Mouse (Mus musculus): Measurements from ENCODE around the gene 9130230L23Rik.
"Not testable (repeated sequence)": the region's sequence is repeated elsewhere in the genome, so short reads cannot be mapped to it uniquely, and the experiment has no call there.

9130230L23Rik gene

DNA sequence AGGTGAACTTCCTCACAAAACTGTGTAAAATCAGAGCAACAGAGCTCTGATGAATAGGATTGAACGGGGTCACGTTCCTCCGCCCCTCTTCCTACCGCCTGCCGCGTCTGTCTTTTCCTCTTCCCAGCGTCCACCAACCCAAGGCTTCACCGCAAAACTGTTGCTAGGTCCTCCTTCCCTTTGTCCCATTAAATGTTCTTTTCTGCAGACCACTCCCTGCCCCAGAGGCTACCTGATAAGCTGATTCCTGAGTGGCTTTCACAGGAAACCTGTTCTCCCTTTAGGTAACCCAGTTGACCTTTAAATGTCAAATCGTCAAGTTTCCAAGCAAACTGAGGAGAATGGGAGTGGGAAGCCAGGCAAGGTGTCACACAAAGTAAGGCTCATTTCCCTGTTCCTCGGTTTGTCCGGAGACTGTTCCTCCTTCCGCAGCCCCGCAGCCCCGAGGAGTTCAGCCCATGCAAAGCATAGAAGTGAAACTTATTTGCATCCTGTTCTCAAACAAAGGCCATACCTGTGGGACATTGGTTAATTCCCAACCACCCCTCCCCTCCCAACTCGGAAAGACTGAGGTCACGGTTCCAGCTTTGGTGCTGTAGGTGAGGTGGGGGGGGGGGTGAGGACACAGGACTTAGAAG is 1.1 kb upstream of the 9130230L23Rik start:
- DNase-seq (ENCODE audit: low spot score in 2 of 2): no peak

GRCm38 (mm10) chr5:66001232-66001631 is 2.9 kb downstream of the 9130230L23Rik start:
- DNase-seq (ENCODE audit: low spot score in 2 of 2): no peak

- DNase-seq (ENCODE audit: low spot score in 2 of 2): no peak
Measured at GRCm38 (mm10) chr5:66000567-66001125, 3.4 kb downstream of the 9130230L23Rik start.

DNA sequence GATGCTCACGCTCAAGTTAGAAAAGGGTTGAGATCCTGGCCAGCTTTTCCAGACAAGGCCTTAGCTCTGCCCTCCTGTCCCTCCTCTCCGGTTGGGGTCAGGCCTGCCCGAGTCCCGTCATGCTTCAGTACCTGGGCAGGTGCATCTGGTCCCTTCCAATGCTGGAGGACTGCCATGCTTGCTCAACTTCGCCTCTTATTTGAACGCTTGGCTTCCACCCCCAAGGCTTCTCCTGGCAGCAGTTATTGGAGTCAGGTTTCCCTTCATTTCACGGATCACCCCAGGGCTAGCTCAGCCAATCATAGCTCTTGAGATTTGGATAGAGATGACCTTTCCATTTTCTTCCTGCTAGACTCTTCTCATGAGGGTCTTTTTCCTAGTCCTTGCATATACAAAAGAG is 4.0 kb downstream of the 9130230L23Rik start:
- no peak for DNase-seq (ENCODE audit: low spot score in 2 of 2)

DNA sequence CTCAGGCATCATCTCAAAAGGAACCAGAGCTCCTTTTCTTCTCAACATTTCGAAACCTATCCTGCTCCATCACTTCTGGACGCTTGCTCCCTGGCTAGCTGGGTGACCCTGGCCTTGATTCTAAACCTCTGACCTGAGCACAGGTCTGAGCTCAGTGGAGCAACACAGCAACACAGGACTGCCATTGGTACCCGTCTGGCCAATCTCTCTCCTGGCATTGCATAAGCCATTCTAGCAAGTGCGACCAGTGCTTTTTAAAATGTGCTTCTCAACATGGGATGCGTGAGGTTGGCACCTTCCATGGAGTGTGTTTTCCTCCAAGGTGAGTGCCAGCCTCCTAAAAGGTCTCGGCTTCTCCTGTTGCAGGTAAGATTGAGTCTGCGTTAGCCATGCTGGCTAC is 5.0 kb downstream of the 9130230L23Rik start:
- no peak for DNase-seq (ENCODE audit: low spot score in 2 of 2)

GRCm38 (mm10) chr5:65997813-65998212 is 6.3 kb downstream of the 9130230L23Rik start:
- no peak for DNase-seq (ENCODE audit: low spot score in 2 of 2)

GRCm38 (mm10) chr5:65994643-65995042 is 9.4 kb downstream of the 9130230L23Rik start:
- DNase-seq (ENCODE audit: low spot score in 2 of 2): no peak

DNA sequence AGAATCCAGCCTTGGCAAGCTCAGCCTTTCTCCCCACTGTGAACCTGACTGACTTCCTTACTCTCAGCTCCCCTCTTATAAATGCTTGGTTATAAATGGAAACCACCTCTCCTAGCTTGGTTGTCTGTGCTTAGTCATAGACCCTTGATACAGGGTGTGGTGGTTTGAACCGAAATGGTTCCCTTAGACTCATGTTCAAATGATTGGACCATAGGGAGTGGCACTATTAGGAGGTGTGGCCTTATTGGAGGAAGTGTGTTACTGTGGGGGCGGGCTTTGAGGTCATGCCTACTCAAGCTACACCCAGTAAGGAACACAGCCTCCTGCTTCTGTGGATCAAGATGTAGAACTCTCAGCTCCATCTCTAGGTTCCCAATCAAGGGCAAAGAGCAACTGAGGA is 12.9 kb downstream of the 9130230L23Rik start:
- DNase-seq (ENCODE audit: low spot score in 2 of 2): no peak

DNA sequence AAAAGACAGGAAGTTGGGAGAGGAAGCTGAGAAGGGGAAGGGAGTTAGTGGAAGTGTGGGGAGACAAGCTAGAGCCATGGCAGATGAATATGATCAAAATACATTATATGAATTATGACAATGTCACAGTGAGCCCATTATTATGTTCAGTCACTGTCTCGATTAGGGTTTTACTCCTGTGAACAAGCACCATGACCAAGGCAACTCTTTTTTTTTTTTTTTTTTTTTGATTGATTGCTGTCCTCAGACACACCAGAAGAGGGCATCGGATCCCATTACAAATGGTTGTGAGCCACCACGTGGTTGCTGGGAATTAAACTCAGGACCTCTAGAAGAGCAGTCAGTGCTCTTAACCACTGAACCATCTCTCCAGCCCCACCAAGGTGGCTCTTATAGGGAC is 17.1 kb downstream of the 9130230L23Rik start:
- not testable (repeated sequence) for DNase-seq (ENCODE audit: low spot score in 2 of 2)

DNA sequence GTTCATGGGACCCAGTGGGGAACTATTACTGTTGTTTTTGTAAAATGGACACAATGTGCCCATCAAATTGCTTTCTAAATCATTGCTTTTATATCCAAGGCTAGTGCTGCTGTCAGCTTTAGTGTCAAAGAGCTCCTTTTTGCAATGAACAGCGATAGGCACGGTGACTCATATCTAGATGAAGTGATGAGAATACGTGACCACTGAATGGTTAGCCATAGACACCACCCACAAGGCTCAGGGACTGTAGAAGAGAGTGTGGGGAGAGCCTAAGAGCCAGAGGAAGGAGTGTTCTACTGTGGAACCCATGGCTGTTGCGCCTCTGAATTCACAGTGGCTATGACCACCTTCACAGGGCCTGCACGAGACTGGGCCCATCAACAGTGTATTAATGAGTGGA is 17.7 kb downstream of the 9130230L23Rik start:
- no peak for DNase-seq (ENCODE audit: low spot score in 2 of 2)

DNA sequence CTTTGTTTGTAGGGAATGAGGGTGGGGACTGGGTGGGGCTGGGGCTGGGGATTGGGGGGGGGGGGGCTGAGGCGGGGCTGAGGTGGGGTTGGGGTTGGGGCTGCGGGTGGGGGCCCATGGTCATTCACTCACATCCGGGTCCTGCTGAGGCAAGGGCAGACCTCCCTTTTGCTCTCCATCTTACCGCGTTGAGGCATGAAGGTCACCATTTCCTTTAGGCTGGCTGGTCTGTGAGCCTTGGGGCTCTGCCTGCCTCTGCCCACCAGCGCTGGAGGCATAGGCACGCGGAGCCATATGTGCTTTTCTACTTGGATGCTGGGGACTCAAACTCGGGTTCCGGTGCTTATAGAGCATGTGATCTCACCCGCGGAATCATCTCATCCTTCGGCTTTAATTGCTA is 28.4 kb downstream of the 9130230L23Rik start:
- DNase-seq (ENCODE audit: low spot score in 2 of 2): no peak

GRCm38 (mm10) chr5:65973189-65973588 is 30.9 kb downstream of the 9130230L23Rik start:
- no peak for DNase-seq (ENCODE audit: low spot score in 2 of 2)

DNA sequence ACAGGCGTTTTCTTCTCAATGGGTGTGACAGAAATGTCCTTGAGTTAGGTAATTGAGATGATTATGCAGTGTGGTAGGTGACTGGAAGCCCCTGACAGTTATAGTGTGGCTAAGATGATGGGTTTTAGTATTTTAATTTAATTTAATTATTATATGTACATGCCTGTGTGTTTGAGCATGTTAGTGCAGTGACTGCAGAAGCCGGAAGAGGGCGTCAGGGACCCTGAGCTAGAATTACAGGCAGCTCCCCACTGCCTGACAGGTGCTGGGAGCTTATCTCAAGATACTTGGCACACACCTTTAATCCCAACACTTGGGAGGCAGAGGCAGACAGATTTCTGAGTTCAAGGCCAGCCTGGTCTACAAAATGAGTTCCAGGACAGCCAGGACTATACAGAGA is 36.1 kb downstream of the 9130230L23Rik start:
- no peak for DNase-seq (ENCODE audit: low spot score in 2 of 2)

GRCm38 (mm10) chr5:65967091-65967490 is 37.0 kb downstream of the 9130230L23Rik start:
- DNase-seq (ENCODE audit: low spot score in 2 of 2): no peak

- DNase-seq (ENCODE audit: low spot score in 2 of 2): no peak
Measured at GRCm38 (mm10) chr5:65965771-65966279, 38.3 kb downstream of the 9130230L23Rik start.

GRCm38 (mm10) chr5:65963291-65963690 is 40.8 kb downstream of the 9130230L23Rik start:
- DNase-seq (ENCODE audit: low spot score in 2 of 2): no peak

- DNase-seq (ENCODE audit: low spot score in 2 of 2): no peak
Measured at GRCm38 (mm10) chr5:65960597-65960950, 43.5 kb downstream of the 9130230L23Rik start.

GRCm38 (mm10) chr5:65959893-65960596 is 44.0 kb downstream of the 9130230L23Rik start:
- DNase-seq (ENCODE audit: low spot score in 2 of 2): peak in 1 of 2 experiments; percentile 22

- peak in 1 of 2 experiments; percentile 74 for DNase-seq (ENCODE audit: low spot score in 2 of 2)
Measured at GRCm38 (mm10) chr5:65958597-65958996, 45.5 kb downstream of the 9130230L23Rik start.

DNA sequence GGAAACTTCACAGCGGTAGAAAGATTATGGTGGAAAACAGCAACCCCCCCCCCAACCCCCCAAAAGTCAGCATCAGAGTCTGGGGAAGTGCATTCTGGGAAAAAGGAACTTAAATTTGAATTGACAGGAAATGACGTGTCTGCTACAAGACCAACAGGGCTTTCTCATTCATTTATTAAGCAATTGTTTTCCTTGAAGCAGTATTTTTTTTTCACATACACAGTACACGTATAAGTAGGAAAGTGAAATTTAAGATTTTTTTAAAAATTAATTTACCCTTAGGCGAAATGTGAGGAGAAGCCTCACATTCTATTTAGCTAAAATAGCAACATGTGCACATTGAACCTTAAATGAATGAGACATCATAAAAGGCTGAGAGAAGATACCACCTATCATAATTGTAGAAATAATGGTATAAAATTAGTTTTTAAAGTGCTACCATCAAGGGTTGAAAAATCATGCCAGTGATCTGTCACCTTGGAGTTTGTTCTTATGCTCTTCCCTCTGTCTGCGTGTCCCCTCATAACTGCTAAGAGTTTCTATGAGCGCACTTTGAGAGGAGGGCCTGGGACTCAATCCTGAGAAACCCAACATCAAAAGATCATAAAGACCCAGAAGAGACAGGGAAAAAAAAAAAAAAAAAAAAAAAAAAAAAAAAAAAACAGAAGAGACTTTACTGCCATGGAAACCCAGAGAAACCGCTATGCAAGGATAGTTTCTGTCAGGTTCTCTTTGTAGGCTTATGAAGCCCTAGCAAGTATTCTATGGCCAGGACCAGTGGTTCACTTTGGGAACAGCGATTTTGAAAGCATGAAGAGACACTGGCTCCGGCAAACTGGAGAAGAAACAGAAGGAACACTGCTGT is 47.7 kb downstream of the 9130230L23Rik start:
- no peak for DNase-seq (ENCODE audit: low spot score in 2 of 2)

- DNase-seq (ENCODE audit: low spot score in 2 of 2): peak; percentile 87 to 92
Measured at GRCm38 (mm10) chr5:65955343-65956143, 48.5 kb downstream of the 9130230L23Rik start.

All from spleen, postnatal 10 days (tissue).